Mouse (Mus musculus) adrenal gland, adult 2 months (tissue): Measurements from ENCODE around the gene Eva1b. TPM values are rescaled to one million over a fixed set of nuclear protein-coding genes. Genes with fewer than 3 reads are reported as not detected.

Experiments used
- DNase-seq: peaks from one replicate; pipeline ENCODE4 v3.0.0; 2021
- polyA plus RNA-seq: library from polyadenylated mRNA; depleted of rRNA; stranded (reverse); fragments of >200 nt; gene quantifications from 2 replicates; pipeline ENCODE4 v1.2.3, GENCODE M21; 2012
- total RNA-seq, 2 experiments: library from RNA; stranded (reverse); gene quantifications; 2 replicates each; pipeline ENCODE4 v1.2.3; 2021

Gene Eva1b
- total and polyA plus RNA-seq, 3 experiments: 13.3 to 111 (median 35.0) TPM

DNA sequence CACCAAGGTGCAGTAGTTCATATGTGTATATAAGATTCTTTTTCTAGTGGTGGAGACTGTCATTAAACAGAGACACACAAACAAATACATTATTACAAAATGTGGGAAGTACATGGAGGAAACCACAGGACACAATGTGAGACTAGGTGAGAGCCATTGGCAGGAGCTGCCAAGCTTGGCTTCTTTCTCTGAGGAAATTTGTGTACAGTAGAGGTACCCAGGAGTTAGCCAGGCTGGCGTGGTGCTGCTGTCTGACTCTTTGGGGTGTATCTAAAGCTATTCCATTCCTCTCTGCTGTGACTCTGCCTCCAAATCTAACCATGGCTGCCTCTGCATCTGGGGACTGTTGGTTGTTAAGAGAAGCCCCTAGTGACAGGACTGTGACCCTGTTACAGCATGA, 28.5 kb upstream of the Eva1b start:
- DNase-seq: no peak

DNA sequence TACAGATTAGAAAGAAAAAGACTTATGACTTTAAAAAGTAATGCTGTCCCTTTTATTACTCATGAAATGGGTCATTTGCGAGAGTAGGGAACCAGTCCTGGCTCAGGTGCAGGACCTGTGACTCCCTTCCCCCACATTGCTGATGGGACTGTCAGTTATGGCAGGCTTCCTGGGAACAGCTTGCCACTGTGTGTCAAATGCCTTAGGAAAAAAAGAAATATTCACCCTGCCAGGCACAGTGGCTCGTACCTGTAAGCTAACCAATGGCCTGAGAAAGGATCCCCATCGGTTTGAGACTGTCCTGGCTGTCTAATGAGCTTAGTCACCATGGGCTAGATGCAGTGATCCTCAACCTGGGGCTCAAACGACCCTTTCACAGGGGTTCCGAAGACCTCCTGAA, 27.5 kb upstream of the Eva1b start:
- DNase-seq: no peak

DNA sequence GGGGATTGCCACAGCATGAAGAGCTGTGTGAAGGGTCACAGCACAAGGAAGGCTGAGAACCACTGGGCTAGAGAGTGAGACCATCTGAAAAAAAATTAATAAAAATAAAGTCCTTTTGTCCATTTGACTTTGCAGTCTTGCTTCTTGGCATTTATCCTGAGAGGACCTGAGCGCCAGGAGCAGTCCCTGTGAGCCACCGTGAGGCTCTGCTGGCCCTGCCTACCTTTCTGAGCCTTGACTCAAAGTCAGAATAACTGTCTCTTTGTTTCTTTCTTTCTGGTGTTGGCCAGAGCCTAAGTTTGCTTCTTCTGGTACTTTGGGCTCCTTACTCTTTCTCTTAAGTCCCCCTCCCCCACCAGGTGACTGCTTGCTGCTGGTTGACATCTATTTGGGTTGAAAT, 27.0 kb upstream of the Eva1b start:
- DNase-seq: no peak

- peak; percentile 43 for DNase-seq
Observed at GRCm38 (mm10) chr4:126123309-126124040, 24.1 kb upstream of the Eva1b start.

DNA sequence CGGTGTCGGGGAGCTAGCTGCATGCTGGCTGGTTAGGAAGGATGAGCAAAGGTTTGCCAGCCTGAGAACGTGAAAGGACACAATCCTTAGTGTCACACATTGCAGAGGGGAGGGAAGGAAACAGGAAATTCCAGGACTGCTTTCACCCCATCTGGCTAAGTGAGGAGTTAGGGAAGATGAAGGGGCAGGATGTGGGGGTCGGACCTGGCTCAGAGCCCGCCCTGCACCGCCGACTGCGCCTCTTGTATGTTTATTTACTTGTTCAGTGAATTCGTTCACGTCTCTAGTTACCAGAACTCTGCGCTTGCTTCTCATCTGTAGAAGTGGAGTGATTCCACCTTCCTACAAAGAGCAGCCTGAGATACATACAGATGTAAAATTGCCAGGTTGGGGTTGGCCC, 17.0 kb upstream of the Eva1b start:
- no peak for DNase-seq

- peak; percentile 83 for DNase-seq
Observed at GRCm38 (mm10) chr4:126131290-126132121, 16.0 kb upstream of the Eva1b start.

- no peak for DNase-seq
Observed at GRCm38 (mm10) chr4:126132636-126133264, 14.8 kb upstream of the Eva1b start.

GRCm38 (mm10) chr4:126134236-126134635, 13.3 kb upstream of the Eva1b start:
- no peak for DNase-seq

GRCm38 (mm10) chr4:126134639-126135038, 12.9 kb upstream of the Eva1b start:
- DNase-seq: no peak

DNA sequence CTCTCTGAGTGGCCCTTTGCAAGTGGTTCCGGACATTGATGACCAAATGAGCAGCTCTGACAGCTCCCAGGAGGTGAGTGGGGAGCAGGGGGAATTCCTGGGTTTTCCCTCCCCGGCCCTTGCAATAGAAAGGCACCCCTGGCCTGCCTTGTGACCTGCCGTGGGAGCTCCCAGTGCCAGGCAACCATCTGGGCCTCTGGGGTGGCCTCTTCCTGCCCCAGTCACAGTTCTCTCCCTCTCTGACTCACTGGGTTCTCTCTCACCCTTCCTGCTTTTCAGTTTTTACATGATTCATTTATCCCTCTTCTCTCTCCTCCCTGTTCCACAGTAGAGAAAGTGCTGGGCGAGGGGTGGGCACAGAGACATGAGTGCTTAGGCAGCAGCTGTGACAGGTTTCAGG, 9.8 kb upstream of the Eva1b start:
- DNase-seq: no peak

- DNase-seq: peak; percentile 50
Observed at GRCm38 (mm10) chr4:126141021-126141420, 6.5 kb upstream of the Eva1b start.

DNA sequence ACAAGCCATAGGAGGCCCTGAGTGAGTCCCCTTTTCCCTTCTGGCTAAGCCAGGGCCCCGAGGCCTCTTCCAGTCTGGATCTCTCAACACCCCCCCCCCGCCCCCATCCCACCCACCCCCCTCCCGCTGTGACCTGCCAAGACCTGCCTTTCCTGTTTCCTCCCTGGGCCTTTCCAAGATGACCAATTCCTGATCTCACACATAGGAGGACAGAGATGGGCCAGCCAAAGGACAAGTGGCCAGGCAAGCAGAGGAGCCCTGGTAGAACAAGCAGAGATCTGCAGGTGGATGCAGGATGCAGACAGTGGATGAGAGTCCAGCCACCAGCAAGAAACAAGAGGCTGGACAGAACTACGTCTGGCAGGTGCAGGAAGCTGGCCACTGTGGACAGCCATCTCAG, 2.1 kb upstream of the Eva1b start:
- DNase-seq: no peak

DNA sequence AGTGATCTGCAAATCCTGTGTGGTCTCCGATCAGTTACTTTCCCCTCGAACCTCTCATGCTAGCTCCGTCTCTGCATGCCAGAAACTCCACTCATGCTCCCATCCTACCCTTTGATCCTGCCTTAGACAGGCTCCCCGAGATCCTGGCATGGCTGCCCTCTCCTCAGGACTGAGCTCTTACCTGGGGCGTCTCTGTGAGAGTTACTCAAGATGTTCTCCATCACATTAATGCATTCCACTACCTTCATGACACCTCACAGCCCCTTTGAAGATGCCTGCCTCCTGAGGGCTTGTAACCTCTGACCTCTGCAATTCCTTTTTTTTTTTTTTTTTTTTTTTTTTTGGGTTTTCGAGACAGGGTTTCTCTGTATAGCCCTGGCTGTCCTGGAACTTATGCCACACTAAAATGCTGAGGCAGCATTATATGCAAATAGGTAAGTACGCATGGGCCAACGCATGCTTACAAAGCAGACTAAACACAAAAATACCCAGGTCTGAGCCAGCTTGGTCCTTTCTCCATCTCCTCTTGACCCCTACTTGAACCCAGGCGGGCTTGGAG, 491 bp upstream of the Eva1b start:
- no peak for DNase-seq

- peak; percentile 81 for DNase-seq
Observed at GRCm38 (mm10) chr4:126148161-126148961, 817 bp downstream of the Eva1b start.

DNA sequence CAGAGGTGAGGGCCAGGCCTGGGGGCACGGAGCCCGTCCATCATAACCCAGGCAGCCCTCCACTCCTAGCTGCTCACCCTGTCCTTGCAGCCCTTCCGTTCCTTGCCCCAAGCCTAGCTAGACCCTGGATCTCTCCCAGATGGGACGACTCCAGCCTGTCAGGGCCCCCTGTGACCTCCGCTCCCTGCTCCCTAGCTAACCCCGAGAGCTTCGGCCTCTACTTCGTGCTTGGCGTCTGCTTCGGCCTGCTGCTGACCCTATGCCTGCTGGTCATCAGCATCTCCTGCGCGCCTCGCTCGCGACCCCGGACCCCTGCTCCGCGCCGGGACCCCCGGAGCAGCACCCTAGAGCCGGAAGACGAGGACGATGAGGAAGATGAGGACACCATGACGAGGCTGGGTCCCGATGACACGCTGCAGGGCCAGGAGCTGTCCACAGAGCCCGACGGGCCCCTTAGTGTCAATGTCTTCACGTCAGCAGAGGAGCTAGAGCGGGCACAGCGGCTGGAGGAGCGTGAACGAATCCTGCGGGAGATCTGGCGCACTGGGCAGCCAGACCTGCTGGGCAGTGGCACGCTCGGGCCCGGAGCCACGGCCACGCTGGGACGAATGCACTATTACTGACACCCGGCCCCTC, 1.6 kb downstream of the Eva1b start:
- DNase-seq: no peak

DNA sequence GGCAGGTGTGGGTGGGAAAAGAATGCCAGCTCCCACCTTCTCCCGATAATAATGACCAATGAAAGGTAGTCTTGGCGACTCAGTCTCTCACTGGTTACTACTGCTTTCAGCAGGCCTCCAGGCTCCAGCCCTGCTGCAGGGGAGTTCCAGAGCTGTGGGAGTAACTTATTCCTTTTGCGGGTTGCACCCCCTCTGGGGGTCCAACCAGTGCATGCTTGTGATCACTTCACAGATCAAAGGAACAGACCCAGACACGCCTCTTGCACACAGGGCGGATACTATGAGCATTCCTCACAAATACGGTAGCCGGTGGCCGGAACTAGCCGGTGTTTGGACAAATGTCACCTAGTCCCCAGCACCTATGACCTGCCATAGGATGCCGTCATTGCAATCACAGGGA, 2.3 kb downstream of the Eva1b start:
- no peak for DNase-seq

DNA sequence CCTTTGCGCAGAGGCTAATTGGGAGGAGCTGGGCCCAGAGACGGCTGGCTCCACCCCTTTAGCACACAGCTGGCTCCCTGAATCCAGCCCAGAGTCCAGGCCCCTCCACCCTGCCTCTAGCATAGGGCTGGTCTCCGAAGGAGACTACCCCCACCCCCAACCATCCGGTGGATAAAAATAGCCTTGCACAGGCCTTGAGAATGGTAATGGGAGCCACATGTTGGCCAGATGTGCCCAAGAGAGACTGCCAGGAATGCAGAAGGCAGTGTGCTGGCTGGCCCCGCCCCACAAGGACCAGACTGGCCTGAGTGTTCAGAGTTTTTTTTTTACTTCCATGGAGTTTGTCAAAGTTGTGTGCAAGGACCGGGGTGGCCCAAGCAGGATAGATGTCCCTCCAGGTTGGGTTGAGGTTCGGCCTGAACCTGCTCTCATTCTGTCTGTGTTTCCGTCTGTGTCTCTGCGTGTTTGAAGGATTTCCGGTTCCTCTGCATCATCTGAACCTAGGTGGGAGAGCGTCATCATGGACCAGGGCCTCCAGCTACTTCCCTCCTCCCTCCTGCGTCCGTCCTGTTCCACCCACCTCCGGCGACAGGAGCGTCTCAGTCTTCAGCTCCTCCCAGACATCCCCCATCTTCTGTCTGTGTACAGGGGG, 2.9 kb downstream of the Eva1b start:
- DNase-seq: peak; percentile 76

DNA sequence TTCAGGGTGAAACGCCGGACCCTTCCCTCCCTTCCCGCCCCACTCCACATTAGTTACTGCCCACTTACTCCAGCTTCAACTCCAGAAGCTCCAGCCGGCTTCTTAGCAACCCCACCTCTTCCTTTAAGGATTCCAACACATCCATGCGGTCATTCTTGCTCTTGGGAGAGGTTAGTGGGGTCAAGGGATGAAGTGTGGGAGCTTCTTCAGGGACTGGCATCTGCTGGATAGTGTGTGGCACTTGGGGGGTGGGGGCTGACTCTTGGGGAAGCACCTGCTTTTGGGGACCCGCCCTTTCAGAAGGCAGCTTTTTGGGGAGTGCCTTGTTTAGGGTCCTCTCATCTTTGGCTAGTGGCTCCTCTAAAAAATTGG, 3.4 kb downstream of the Eva1b start:
- no peak for DNase-seq

DNA sequence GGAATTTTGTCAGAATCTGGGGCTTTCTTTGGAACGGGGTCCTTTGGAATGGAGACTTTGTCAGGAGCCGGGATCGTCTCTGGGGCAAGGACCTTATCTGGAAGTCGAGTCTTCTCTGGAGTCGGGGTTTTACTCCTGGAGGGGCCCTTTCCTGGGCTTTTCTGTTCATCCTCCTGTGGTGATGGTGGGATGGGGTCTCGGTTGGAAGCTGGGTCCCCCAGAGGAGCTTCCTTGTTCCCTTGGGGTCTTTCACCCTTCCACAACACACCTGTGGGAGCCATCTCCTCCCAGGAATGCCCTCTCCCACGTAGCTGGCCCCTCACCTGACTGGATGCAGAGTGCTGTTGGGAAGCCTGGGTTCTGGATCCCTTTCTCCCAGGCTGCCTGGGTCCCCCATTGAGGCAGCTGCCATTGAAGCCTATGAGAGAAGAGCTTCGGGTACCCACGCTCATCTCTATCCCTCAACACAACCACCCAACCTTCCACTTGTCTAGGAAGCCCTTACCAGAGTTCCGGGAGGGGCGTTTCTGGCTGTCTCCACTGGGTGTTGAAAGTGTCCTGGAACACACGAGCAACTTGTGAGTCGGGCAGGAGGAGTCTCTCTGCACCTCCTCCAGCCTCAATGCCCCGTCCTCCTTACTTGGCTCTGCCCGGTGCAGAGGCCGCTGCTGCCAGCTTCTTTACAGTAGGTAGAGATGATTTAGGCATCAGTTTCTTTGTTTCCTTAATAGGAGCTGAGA, 4.3 kb downstream of the Eva1b start:
- no peak for DNase-seq

DNA sequence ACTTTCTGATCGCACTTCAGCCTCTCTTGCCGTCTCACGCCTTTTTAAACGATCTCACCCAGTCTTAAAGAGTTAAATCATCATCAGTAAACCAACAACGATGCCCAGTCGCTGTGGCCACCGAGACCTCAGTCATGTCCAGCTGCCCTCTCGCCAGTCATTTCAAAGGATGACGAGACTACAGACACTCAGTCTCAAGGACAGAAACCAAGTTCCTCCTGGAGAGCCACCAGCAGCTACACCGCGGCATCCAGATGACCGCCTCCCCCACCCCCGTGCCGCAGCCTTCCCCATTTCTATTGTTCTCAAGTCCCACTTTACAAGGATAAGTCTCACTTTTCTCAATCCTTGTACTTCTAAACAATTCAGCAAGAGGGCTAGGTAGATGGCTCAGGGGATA, 5.3 kb downstream of the Eva1b start:
- DNase-seq: peak; percentile 54
